Mouse (Mus musculus) activated CD4-positive, CD25-positive, alpha-beta regulatory T cell, adult 4 months (primary cell): Measurements from ENCODE around the gene Lmx1b. TPM values are rescaled to one million over a fixed set of nuclear protein-coding genes. Genes with fewer than 3 reads are reported as not detected.

Source experiments
- ATAC-seq: one replicate; pipeline ENCODE4 v1.8.0; 2017
- polyA plus RNA-seq, 2 experiments: library from polyadenylated mRNA; unstranded; fragments of 100-300 nt; shearing (Covaris generic); gene quantifications; one replicate each; pipeline ENCODE4 v1.2.1; 2017

The Lmx1b gene
- polyA plus RNA-seq, 2 experiments from 2014 or later = not detected

GRCm38 (mm10) chr2:33643721-33644713, 3.7 kb upstream of the Lmx1b start:
- ATAC-seq = no peak

GRCm38 (mm10) chr2:33642650-33643458, 2.5 kb upstream of the Lmx1b start:
- ATAC-seq = no peak

- no peak for ATAC-seq
These were observed 1.7 kb upstream of the Lmx1b start for GRCm38 (mm10) chr2:33641859-33642571.

GRCm38 (mm10) chr2:33640978-33641858, 907 bp upstream of the Lmx1b start:
- no peak for ATAC-seq

GRCm38 (mm10) chr2:33639301-33640170, 775 bp downstream of the Lmx1b start:
- ATAC-seq = no peak

GRCm38 (mm10) chr2:33638141-33638733, 2.1 kb downstream of the Lmx1b start:
- ATAC-seq = no peak

GRCm38 (mm10) chr2:33637288-33637687, 3.0 kb downstream of the Lmx1b start:
- no peak for ATAC-seq

- no peak for ATAC-seq
These were observed 3.6 kb downstream of the Lmx1b start for GRCm38 (mm10) chr2:33636628-33637188.

- no peak for ATAC-seq
These were observed 4.2 kb downstream of the Lmx1b start for GRCm38 (mm10) chr2:33636117-33636521.

GRCm38 (mm10) chr2:33635323-33636116, 4.8 kb downstream of the Lmx1b start:
- ATAC-seq = no peak

- ATAC-seq = no peak
These were observed 5.7 kb downstream of the Lmx1b start for GRCm38 (mm10) chr2:33634481-33635090.

GRCm38 (mm10) chr2:33633955-33634354, 6.4 kb downstream of the Lmx1b start:
- no peak for ATAC-seq

- no peak for ATAC-seq
These were observed 7.1 kb downstream of the Lmx1b start for GRCm38 (mm10) chr2:33633237-33633636.

- no peak for ATAC-seq
These were observed 7.7 kb downstream of the Lmx1b start for GRCm38 (mm10) chr2:33632551-33633059.

- no peak for ATAC-seq
These were observed 8.5 kb downstream of the Lmx1b start for GRCm38 (mm10) chr2:33631708-33632343.

- ATAC-seq = no peak
These were observed 9.1 kb downstream of the Lmx1b start for GRCm38 (mm10) chr2:33631022-33631707.
